Mouse (Mus musculus): ENCODE results near the gene Fam118a.
A peak's percentile ranks its signal among the peaks of the same experiment; 100 is the strongest.
"Not testable (repeated sequence)": the region's sequence is repeated elsewhere in the genome, so short reads cannot be mapped to it uniquely, and the experiment has no call there.

The Fam118a gene

GRCm38 (mm10) chr15:85012662-85013054 is 16.1 kb upstream of the Fam118a start:
- DNase-seq (ENCODE audit: low spot score in 2 of 2): no peak

- peak; percentile 63 to 77 for DNase-seq (ENCODE audit: low spot score in 2 of 2)
Observed at GRCm38 (mm10) chr15:85015771-85016170, 13.0 kb upstream of the Fam118a start.

DNA sequence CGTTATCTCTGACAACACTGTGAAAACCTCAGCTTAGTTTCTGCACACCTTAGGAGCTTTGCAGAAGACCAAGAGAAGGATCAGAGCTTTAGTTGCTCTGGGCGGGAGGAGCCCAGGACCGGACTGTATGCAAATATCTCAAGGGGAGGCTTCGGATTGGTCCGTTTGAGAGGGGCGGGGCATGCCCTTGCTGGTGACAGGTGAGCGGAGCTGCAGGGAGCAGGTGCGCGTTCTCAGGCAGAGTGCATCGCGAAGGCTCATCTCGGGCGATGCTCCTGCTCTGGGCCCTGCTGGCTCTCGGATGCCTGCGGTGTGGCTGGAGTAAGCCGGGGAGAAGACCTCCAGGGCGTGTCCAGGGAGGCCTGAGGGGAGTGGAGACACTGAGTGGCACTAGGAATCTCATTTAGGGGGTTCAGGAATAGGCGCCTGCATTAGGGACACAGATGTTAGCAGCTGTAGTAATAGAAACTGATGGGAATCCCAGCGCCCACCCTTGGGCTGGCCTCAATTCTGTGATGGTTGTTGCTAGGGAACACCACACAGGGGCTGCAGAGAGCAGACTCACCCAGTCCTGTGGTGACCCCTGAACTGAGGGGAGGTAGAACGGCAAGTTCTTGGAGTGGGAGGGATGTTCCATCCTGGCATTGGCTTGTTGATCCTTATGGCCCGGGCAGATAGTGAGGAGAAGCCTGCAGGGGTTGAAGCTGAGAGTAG is 11.6 kb upstream of the Fam118a start, which contains the start of gene Upk3a:
TSS of gene Upk3a (plus strand) at position 191 of the 714 bp plus-strand sequence.
- DNase-seq (ENCODE audit: low spot score in 2 of 2): no peak

DNA sequence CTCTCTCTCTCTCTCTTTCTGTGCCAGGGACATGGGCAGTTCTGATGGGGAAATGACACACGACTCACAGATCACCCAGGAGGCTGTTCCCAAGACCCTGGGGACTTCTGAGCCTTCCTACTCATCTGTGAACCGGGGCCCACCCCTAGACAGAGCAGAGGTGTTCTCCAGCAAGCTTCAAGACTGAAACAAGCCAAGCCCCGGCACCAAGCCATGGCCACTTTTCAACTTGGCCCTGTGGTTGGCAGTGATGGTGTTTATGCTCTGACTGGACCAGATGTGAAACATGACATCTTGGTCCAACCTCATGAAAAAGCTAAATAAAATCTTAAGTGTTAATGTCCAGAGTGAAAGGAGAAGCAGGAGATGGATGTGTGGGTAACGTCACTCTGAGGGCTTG is 6.5 kb upstream of the Fam118a start:
- no peak for DNase-seq (ENCODE audit: low spot score in 2 of 2)

- no peak for DNase-seq (ENCODE audit: low spot score in 2 of 2)
Observed at GRCm38 (mm10) chr15:85026197-85026596, 2.6 kb upstream of the Fam118a start.

GRCm38 (mm10) chr15:85027740-85028139 is 1.0 kb upstream of the Fam118a start:
- DNase-seq (ENCODE audit: low spot score in 2 of 2): no peak

GRCm38 (mm10) chr15:85030643-85031042 is 1.9 kb downstream of the Fam118a start:
- not testable (repeated sequence) for DNase-seq (ENCODE audit: low spot score in 2 of 2)

DNA sequence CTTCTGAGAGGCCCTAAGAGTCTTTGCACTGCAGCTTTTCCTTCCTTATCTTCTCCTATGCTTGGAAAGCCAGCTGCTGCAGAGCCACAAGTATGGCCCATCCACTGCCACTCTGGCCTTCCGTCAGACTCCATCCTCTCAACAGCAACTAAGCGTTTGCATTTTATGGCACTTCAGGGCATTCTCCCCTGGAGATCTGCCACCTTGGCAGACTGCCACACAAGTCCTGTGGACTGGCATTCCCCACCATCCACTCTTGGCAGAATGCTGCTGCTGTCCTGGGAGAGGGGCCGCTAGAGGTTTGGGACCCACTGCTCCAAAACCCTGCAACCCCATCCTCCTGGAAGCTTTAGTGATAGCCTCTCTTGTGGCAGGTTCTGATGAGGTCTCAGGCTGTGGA is 3.1 kb downstream of the Fam118a start:
- DNase-seq (ENCODE audit: low spot score in 2 of 2): no peak

GRCm38 (mm10) chr15:85033916-85034315 is 5.2 kb downstream of the Fam118a start:
- DNase-seq (ENCODE audit: low spot score in 2 of 2): not testable (repeated sequence)

- DNase-seq (ENCODE audit: low spot score in 2 of 2): peak; percentile 96
Observed at GRCm38 (mm10) chr15:85036566-85037342, 8.0 kb downstream of the Fam118a start.

DNA sequence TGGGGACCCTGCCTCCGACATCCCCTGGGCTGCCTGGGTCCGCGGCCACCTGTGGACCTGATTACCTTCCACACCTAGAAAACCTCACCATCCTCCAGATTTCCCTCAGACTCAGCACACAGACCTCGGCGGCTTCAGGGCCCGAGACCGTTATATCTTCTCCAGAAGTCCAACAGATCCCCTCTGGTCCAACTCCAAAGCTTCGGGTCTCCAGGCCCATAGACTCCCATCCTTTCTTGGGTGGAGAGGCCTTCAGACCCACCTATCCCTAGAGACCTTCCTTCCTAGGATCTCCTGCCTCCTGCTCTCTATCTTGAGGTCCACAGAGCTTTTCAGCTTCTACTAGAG is 8.6 kb downstream of the Fam118a start:
- DNase-seq (ENCODE audit: low spot score in 2 of 2): no peak

DNA sequence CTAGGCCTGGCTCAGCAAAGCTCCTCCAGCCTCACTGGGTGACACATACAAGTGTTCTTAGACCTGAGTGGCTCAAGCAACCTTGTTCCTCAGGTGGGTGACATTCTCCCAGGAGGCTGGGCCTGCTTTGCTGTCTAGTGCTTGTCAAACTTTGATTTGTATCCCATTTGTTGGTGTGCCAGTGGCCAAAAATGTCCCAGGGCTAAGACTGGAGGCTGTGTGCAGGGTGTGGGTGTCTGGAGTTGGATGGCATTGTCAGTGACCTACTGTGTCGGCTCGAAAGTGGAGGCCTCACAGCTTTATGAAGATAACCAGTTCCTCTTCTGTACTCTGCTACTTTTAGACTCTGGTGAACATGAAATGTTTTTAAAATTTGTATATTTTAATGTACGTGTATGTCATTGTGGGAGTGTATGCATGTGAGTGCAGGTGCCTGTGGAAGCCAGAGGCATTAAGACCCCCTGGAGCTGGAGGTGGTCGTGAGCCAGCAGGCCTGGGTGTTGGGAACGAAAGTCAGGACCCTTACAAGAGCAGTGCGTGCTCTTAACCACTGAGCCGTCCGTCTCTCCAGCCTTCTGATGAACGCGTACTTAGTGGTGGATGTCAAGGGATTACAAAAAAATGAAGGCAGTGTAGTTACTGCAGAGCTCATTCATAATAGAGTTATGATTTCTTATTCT is 12.9 kb downstream of the Fam118a start:
- no peak for DNase-seq (ENCODE audit: low spot score in 2 of 2)

- DNase-seq (ENCODE audit: low spot score in 2 of 2): peak; percentile 67 to 84
Observed at GRCm38 (mm10) chr15:85042361-85042954, 13.7 kb downstream of the Fam118a start.

DNA sequence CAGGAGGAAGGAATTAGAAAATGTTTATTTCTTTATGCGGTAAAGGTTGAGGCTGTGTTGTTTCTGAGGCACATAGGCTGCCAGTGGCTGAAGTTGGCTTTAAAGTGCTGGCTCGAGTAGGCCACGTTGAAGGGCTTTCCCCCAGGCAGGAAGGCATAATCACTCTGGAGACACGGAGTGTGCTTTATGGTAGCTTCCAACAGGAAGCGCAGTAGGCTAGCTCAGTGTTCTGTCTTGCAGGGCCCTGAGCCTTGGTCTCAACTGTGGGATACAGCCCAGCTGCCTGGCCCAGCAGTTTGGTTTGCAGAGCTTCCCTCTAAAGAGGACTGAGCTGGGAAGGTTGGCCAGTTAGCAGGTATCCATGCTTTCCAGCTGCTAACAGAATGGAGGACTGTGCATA is 14.4 kb downstream of the Fam118a start:
- no peak for DNase-seq (ENCODE audit: low spot score in 2 of 2)

- no peak for DNase-seq (ENCODE audit: low spot score in 2 of 2)
Observed at GRCm38 (mm10) chr15:85043761-85044160, 15.0 kb downstream of the Fam118a start.

DNA sequence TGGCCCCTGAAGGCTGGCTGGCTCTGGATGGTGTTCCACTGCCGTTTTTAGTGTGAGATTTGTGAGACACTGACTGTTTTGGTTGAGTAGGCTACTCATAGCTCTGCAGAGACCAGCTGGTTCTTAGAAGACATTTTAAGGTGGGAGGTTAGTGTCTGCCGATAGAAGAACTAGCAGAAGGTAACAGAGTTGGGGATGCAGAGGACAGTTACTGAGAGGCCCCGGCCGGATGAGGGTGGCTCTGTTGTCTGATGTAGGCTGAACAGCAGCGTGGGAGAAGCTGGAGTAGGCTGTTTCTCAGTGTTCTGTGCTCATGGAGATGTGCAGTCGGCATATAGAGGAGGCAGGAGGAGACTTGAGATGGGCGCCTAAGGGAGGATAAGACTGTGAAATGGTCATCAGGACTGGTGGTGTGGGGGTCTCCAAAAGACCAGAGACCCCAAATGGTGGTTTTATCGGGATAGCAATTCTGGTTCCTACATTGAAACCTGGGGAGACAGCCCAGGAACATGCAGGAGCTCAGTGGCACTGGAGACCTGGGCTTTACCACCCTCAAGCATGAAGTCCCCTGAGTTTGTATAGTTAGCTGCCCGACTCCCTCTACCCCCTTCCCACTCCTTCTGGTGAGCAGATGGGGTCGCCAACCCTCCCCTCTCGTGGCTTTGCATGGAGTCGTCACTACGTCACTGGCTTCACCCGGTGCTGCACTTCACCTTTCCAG is 17.6 kb downstream of the Fam118a start:
- peak in 1 of 2 experiments; percentile 47 for DNase-seq (ENCODE audit: low spot score in 2 of 2)

GRCm38 (mm10) chr15:85047865-85048264 is 19.1 kb downstream of the Fam118a start:
- no peak for DNase-seq (ENCODE audit: low spot score in 2 of 2)

DNA sequence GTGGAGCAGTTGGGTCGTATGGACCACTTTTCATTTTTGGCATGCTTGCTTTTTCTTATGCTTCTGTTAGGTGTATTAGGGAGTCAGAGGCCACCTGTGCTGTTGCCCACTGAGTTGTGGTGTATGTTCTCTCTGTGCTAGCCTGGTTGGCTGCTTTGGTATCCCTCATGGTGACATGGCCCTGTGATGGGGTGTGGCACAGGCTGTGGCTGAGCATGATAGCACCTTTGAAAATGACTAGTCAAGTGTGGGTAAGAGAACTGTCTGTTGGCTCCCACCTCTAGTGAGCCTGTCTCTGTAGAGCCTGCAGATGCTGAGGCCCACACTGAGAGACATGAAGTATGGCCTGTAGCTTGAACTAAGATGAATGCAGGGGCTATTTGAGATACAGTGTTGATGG is 21.0 kb downstream of the Fam118a start:
- no peak for DNase-seq (ENCODE audit: low spot score in 2 of 2)

GRCm38 (mm10) chr15:85054098-85054497 is 25.4 kb downstream of the Fam118a start:
- no peak for DNase-seq (ENCODE audit: low spot score in 2 of 2)

DNA sequence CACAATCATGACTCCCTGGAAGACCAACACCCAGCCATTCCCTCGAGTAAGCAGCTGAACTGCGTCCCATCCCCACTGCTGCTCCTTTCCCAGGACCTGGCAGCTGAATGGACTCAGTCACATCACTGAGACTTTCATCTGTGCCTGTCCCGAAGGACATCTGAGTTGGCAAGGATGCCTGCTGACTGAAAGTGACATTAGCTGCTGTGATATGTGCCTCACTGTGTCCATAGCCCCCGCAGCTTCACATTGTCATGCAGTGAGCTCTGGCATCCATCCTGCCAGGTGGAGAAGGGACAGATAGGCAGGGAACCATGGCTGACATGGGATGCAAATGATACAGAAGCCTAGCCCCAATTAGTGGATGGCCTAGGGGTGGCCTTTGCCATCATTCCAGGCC is 26.4 kb downstream of the Fam118a start:
- DNase-seq (ENCODE audit: low spot score in 2 of 2): no peak

GRCm38 (mm10) chr15:85063421-85063820 is 34.7 kb downstream of the Fam118a start:
- no peak for DNase-seq (ENCODE audit: low spot score in 2 of 2)

DNA sequence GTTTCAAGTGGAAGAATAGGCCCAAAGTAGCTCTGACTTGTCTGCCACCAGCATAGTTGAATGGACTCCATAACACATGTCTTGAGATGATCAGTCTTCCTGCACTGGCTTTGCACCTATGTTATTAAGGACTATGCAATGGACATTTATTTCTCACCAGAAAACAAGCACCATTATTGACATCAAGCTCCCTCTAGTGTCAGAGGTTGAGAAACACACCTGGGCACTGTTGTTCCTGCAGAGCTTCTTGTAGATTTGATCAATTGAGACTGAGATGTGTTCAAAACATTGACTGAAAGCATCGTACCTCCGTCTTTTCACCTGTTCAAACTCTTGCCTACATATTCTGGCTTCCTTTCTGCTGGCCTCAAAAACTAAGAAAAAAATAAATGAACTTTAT is 41.8 kb downstream of the Fam118a start:
- no peak for DNase-seq (ENCODE audit: low spot score in 2 of 2)
